Mouse (Mus musculus) G1E (cell line): ENCODE data around the gene B3gnt6.

ENCODE experiments used
- CTCF ChIP-seq: IDR thresholded peaks from 2 replicates; pipeline ENCODE4 v1.5.1; 2012; ENCODE audit warnings: low read depth, low read length, inconsistent platforms, mixed read lengths
- GATA1 ChIP-seq: IDR thresholded peaks from 2 replicates; pipeline ENCODE4 v1.6.1; 2012; ENCODE audit warnings: borderline replicate concordance, low read length, inconsistent platforms, mixed read lengths
- TAL1 ChIP-seq: conservative IDR thresholded peaks from 2 replicates; pipeline ENCODE4 v1.6.1; 2012; ENCODE audit warnings: low read depth, low read length, inconsistent platforms, mixed read lengths

GRCm38 (mm10) chr7:98201493-98202028 is 2.3 kb upstream of the B3gnt6 start:
- no peak for TF ChIP-seq CTCF
- TF ChIP-seq TAL1, result no peak
- no peak for TF ChIP-seq GATA1
